Mouse (Mus musculus): ENCODE data around the gene Ky.

DNA sequence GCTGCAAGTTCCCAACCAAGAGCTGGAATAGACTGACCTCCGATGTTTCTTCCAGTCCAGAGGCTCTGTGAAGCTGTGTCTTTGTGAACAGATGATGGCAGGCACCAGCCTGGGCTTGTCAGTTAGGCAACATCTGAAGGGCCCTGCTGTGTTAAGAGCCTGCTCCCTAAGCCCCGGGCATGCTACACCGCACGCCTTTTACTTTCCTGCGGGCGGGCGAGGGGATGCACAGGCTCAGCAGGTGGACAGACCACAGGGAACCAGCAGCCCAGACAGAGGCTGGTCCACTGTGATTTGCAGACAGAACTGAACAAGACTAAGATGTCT, 41.4 kb downstream of the Ky start:
- TF ChIP-seq ZMIZ1 (IDR thresholded peaks at IDR 0.05; ENCODE audit: low read depth, low read length): no peak
- no peak for TF ChIP-seq POLR2A (IDR thresholded peaks at IDR 0.05; ENCODE audit: low read depth, low read length)
- TF ChIP-seq CTCF (conservative IDR thresholded peaks at IDR 0.05 in 1 of 2, IDR thresholded peaks at IDR 0.05 in 1 of 2; ENCODE audit: low read depth in 2 of 2, low read length in 2 of 2): no peak
- TF ChIP-seq MAFK (IDR thresholded peaks at IDR 0.05; ENCODE audit: insufficient replicate concordance, low read length): no peak
- no peak for TF ChIP-seq SMC3 (IDR thresholded peaks at IDR 0.05; ENCODE audit: low read depth, low read length)
- no peak for TF ChIP-seq TBP (conservative IDR thresholded peaks at IDR 0.05; ENCODE audit: low read depth, low read length)
- TF ChIP-seq EP300 (IDR thresholded peaks at IDR 0.05; ENCODE audit: low read length): no peak
- no peak for TF ChIP-seq MAX (IDR thresholded peaks at IDR 0.05; ENCODE audit: low read length)
- no peak for TF ChIP-seq CHD2 (IDR thresholded peaks at IDR 0.05; ENCODE audit: low read length)
- no peak for TF ChIP-seq NRF1 (IDR thresholded peaks at IDR 0.05; ENCODE audit: low read depth, low read length)
- no peak for TF ChIP-seq TCF12 (IDR thresholded peaks at IDR 0.05; ENCODE audit: low read depth, low read length)
- TF ChIP-seq JUND (conservative IDR thresholded peaks at IDR 0.05; ENCODE audit: low read depth, low read length): no peak
- no peak for TF ChIP-seq BHLHE40 (IDR thresholded peaks at IDR 0.05; ENCODE audit: low read depth, low read length)
- TF ChIP-seq ETS1 (conservative IDR thresholded peaks at IDR 0.05; ENCODE audit: low read depth, low read length): no peak

Measured in CH12.LX (cell line).